Mouse (Mus musculus) hematopoietic stem cell, adult 5-6 weeks (primary cell): ENCODE measurements around the gene Gm5617. TPM values are rescaled to one million over a fixed set of nuclear protein-coding genes. Genes with fewer than 3 reads are reported as not detected.
"Not testable (repeated sequence)": the region's sequence is repeated elsewhere in the genome, so short reads cannot be mapped to it uniquely, and the experiment has no call there.

Experiments used
- ATAC-seq, 2 experiments: fragments of 125-278 bp in 1 of 2; replicated peaks in 1 of 2; 2 replicates each; pipeline ENCODE4 v1.8.0; 2016 to 2017; ENCODE audit warnings: inconsistent platforms in 2 of 2, mild to moderate bottlenecking in 2 of 2, moderate number of reproducible peaks in 2 of 2, low read depth in 1 of 2, moderate TSS enrichment in 1 of 2; ENCODE audit not compliant: low FRiP score in 2 of 2, poor library complexity in 2 of 2, severe bottlenecking in 2 of 2, insufficient read depth in 1 of 2, low TSS enrichment in 1 of 2
- total RNA-seq: library from RNA; stranded (forward); fragments of 172-1452, 232-1000 nt; gene quantifications from 2 replicates; pipeline ENCODE4 v1.2.3, GENCODE M21; 2017

The Gm5617 gene
- 6.4 and 15.6 TPM in 2 replicates for total RNA-seq

- peak; percentile 97 to 99 for ATAC-seq
Observed at GRCm38 (mm10) chr9:48494817-48495547, at the start of gene Gm5617, which contains the start of gene Rbm7. Gene Gm5617 (plus strand): TSS chr9:48495442. Gene Rbm7 (minus strand): TSS chr9:48495299.

- peak; percentile 46 to 51; a peak in 3 of 4 replicates for ATAC-seq
Observed at GRCm38 (mm10) chr9:48447783-48448209, 47.4 kb upstream of the Gm5617 start.

- ATAC-seq = no peak
Observed at GRCm38 (mm10) chr9:48450066-48450465, 45.2 kb upstream of the Gm5617 start.

- ATAC-seq = no peak
Observed at GRCm38 (mm10) chr9:48455961-48456360, 39.3 kb upstream of the Gm5617 start.

GRCm38 (mm10) chr9:48458879-48459278 lies 36.4 kb upstream of the Gm5617 start:
- ATAC-seq = no peak

- no peak for ATAC-seq
Observed at GRCm38 (mm10) chr9:48459391-48459790, 35.9 kb upstream of the Gm5617 start.

- no peak for ATAC-seq
Observed at GRCm38 (mm10) chr9:48460720-48461119, 34.5 kb upstream of the Gm5617 start.

GRCm38 (mm10) chr9:48461545-48461944 lies 33.7 kb upstream of the Gm5617 start:
- no peak for ATAC-seq

GRCm38 (mm10) chr9:48465671-48466070 lies 29.6 kb upstream of the Gm5617 start:
- ATAC-seq = no peak

- peak in 1 of 2 experiments; percentile 71; a peak in 1 of 4 replicates for ATAC-seq
Observed at GRCm38 (mm10) chr9:48466804-48467203, 28.4 kb upstream of the Gm5617 start.

GRCm38 (mm10) chr9:48467471-48467870 lies 27.8 kb upstream of the Gm5617 start:
- ATAC-seq = not testable (repeated sequence)

- ATAC-seq = no peak
Observed at GRCm38 (mm10) chr9:48472441-48473025, 22.7 kb upstream of the Gm5617 start.

- no peak for ATAC-seq
Observed at GRCm38 (mm10) chr9:48473131-48473530, 22.1 kb upstream of the Gm5617 start.

GRCm38 (mm10) chr9:48474367-48474766 lies 20.9 kb upstream of the Gm5617 start:
- no peak for ATAC-seq

- ATAC-seq = no peak
Observed at GRCm38 (mm10) chr9:48476236-48477165, 18.7 kb upstream of the Gm5617 start.

GRCm38 (mm10) chr9:48478808-48479207 lies 16.4 kb upstream of the Gm5617 start:
- no peak for ATAC-seq

- ATAC-seq = no peak
Observed at GRCm38 (mm10) chr9:48479838-48480410, 15.3 kb upstream of the Gm5617 start.
